ENCODE assay signal across 7 mouse cellular contexts in the genomic region with DNA sequence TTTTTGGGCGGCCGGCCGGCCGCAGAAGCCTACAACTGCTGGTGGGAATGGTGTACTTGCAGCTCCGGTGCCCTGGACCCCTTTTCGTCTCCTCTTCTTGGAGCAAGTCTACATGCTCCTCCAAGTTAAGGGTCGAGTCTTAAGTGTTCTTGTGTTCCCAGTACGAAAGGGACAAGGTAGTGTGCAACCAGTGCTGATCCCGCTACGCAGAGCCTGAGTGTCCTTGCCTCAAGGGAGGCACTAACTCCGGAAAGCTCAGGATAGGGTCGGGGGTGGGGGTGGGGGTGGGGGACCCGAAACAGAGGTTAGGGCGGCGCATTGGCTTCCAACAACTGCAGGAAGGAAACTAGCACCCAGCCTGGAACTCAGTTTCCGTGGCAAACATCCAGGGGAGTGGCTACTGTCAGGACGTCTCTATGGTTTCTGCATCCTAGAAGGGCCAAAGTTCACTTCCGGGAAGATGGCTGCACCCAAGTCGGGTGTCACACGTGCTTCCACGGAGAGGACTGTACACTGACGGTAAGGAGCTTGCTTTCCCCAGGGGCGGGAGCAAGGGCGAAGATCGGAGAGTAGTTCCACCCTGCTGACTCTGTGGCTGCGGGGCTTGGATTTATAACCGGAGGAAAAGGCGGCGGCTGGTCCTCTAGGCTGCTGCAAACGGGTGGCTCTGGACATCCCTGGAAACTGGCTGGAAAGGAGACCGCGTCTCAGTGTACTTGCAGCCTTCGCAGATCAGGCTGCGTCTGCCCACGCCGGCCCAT. TPM values are rescaled to one million over a fixed set of nuclear protein-coding genes. Genes with fewer than 3 reads are reported as not detected.
DNase-seq lines count a peak whose midpoint lies in the region; ATAC-seq lines count a peak whose summit lies in the region.

A gene (plus strand): TSS at position 448 of the 761 bp plus-strand sequence.

- intact Hi-C loops in gastrocnemius, postnatal 14 days (cut with DNase I; ENCODE audit: low total_unique reads) = no loop called here
- intact Hi-C loops in left cerebral cortex, postnatal 10 days (cut with DNase I) = no loop called here

- DNase-seq in adrenal gland, adult 18-20 months (ENCODE audit: low spot score in 2 of 2) = peak; percentile 63 to 71
- DNase-seq in embryo, embryonic 10.5 days (ENCODE audit: low spot score) = peak; percentile 97
- peak; percentile 84 for DNase-seq in gastrocnemius, postnatal 14 days
- DNase-seq in left cerebral cortex, postnatal 10 days (ENCODE audit: extremely low spot score in 1 of 2, low spot score in 2 of 2) = peak; percentile 91 to 95
- DNase-seq in right cerebral cortex, postnatal 25 days = peak; percentile 79

- ATAC-seq in inflammation-experienced regulatory T-cells, adult 6 months = peak; percentile 97
- peak; percentile 99 for ATAC-seq in megakaryocyte-erythroid progenitor cell, adult 5-6 weeks (replicated peaks; ENCODE audit: low FRiP score, low TSS enrichment, poor library complexity, severe bottlenecking)

RNA-seq across cellular contexts. Expression of the gene that starts here (rescaled TPM):
- 10 to 100 TPM; 15.9 to 18.9 TPM for total RNA-seq in adrenal gland, adult 18-20 months (2021)
- 10 to 100 TPM; 11.3 to 15.0 TPM for total RNA-seq in gastrocnemius, postnatal 14 days (2021)
- polyA plus RNA-seq in inflammation-experienced regulatory T-cells, adult 6 months (2017; shearing (Covaris generic)) = 10 to 100 TPM; 20.8 to 37.5 (median 36.6) TPM
- total RNA-seq in left cerebral cortex, postnatal 10 days (2021) = 10 to 100 TPM; 20.8 to 24.2 TPM
- 48.6 and 79.2 TPM in 2 replicates for total RNA-seq in megakaryocyte-erythroid progenitor cell, adult 5-6 weeks (2014; fragmentation: Nextera tagmentation)
- 81.0 and 81.9 TPM in 2 replicates for total RNA-seq in megakaryocyte-erythroid progenitor cell, adult 5-6 weeks (2017)

Comparison
In these comparisons a context has a peak if more than half of its experiments do, and no peak if none do; other contexts are left out.
1. Peak in every context shown above with its lines: DNase-seq and ATAC-seq.